Mouse (Mus musculus): ENCODE data around the gene Gm44503. TPM values are rescaled to one million over a fixed set of nuclear protein-coding genes. Genes with fewer than 3 reads are reported as not detected.
A peak's percentile ranks its signal among the peaks of the same experiment; 100 is the strongest.

Gene Gm44503
- polyA plus RNA-seq, 1 experiment: not detected

DNA sequence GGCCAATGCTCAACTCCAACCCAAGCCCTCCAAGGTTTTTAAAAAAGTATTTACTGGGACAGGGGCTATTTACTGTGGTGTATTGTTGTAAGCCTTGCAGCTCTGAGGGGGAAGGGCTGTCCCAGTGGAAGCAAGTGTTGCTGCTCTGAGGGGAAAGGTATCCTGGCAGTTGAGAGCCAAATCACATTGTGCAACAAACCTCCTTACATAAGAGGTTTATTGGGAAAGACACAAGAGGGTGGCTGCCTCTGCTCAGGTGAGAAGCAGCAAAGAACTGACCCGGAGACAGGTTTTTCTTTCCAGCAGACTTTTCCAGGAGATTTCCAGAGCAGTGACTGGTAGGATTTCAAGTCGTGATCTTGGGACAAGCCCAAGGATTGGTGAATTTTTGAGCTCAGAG is 22.4 kb upstream of the Gm44503 start:
- Histone ChIP-seq H3K4me1 (ENCODE audit: control insufficient read depth, insufficient read depth, low read length) (no peaks in the 10 kb centered on the region), H3K4me3 (replicated peaks; ENCODE audit: extremely low read depth, low read depth, low read length) (no peak overlapping the region)
- no peak for TF ChIP-seq POLR2A (IDR thresholded peaks at IDR 0.05; ENCODE audit: borderline replicate concordance, extremely low read depth, low read depth, low read length)
- no peak for TF ChIP-seq CTCF (IDR thresholded peaks at IDR 0.05; ENCODE audit: insufficient read depth, low read length)
- DNase-seq: no peak
- 65% methylated on average over 2 of the region's 2 CpGs for WGBS

DNA sequence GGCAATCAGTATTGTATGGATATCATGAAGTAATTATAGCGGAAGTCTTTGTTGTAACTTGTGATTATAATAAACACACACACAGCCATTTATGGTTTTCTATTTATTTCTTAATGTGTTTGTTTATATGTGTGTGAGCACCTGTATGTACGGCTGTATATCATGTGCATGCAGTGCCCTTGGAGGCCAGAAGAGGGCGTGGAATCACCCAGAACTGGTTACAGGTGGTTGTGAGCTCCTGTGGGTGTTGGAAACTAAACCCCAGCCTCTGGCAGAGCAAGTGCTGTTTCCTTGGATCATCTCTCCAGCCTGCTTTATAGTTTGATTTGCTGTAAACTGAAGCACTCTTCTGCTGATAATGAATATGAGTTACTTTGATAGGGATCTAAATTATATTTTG is 15.2 kb upstream of the Gm44503 start:
- WGBS: 59% methylated on average over 3 of the region's 3 CpGs
- H3K4me3 ChIP-seq (replicated peaks; ENCODE audit: extremely low read depth, low read depth, low read length): no peak overlapping the region
- DNase-seq: no peak
- no peaks in the 10 kb centered on the region for H3K4me1 ChIP-seq (ENCODE audit: control insufficient read depth, insufficient read depth, low read length)
- TF ChIP-seq CTCF (IDR thresholded peaks at IDR 0.05; ENCODE audit: insufficient read depth, low read length): 0 out of 2 replicates have a peak, but pooled peaks have one; percentile 11
- no peak for TF ChIP-seq POLR2A (IDR thresholded peaks at IDR 0.05; ENCODE audit: borderline replicate concordance, extremely low read depth, low read depth, low read length)

DNA sequence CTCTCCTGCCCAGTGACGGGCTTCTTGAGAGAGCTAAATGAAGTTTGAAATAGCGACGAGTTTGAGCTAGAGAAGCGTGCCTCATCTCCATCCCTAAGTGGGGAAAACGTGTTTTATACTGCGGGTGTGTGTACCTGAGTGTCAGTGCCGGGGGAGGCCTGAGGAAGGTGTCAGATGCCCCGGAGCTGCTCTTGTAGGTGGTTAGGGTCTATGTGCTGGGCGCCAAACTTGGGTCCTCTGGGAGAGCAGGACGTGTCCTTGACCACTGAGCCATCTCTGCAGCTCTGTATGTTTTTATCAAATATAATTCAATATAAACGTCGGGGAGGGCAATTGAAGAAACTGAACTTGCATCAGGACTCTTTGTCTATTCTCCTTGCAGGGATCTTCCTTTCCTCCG is 14.4 kb upstream of the Gm44503 start:
- WGBS: 89% methylated on average over 13 of the region's 13 CpGs
- no peak for TF ChIP-seq CTCF (IDR thresholded peaks at IDR 0.05; ENCODE audit: insufficient read depth, low read length)
- no peaks in the 10 kb centered on the region for H3K4me1 ChIP-seq (ENCODE audit: control insufficient read depth, insufficient read depth, low read length)
- no peak for DNase-seq
- H3K4me3 ChIP-seq (replicated peaks; ENCODE audit: extremely low read depth, low read depth, low read length): no peak overlapping the region

DNA sequence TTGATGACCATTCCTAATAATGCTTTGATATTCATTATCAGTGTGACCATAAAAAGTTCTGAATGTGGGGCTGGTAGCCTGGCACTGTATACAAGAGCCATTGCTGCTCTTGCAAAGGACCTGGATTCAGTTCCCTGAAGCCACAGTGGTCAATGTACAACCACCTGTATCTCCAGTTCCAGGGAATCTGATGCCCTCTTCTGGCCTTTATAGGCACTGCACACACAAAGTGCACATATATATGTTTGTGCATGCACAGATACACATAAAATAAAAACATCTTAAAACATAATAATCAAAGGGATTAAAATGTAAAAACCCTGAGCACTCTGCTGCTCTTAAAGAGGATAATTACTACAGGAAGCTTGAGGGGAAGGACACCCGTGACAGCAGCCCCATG is 11.6 kb upstream of the Gm44503 start:
- 98% methylated on average over 1 of the region's 1 CpGs for WGBS
- Histone ChIP-seq H3K4me1 (ENCODE audit: control insufficient read depth, insufficient read depth, low read length) (no peaks in the 10 kb centered on the region), H3K4me3 (replicated peaks; ENCODE audit: extremely low read depth, low read depth, low read length) (no peak overlapping the region)
- DNase-seq: no peak
- no peak for TF ChIP-seq POLR2A (IDR thresholded peaks at IDR 0.05; ENCODE audit: borderline replicate concordance, extremely low read depth, low read depth, low read length)
- TF ChIP-seq CTCF (IDR thresholded peaks at IDR 0.05; ENCODE audit: insufficient read depth, low read length): no peak

DNA sequence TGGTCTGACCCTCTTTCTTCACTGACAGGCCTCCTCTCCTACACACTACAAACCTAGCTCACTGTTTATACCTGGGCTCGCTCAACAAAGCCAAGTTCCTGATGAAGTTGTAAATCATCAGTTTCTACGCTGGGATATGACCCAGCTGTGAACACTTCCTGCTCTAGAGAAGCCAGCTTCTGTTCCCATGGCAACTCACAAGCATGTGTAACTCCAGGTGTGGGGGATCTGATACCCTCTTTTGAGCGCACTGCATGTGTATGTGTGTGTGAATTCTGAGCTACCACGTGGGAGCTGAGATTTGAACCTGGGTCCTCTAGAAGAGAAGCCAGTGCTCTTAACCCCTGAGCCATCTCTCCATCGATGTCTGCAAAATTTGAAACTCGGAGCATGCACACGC is 9.1 kb upstream of the Gm44503 start:
- H3K4me3 ChIP-seq (replicated peaks; ENCODE audit: extremely low read depth, low read depth, low read length): no peak overlapping the region
- no peaks in the 10 kb centered on the region for H3K4me1 ChIP-seq (ENCODE audit: control insufficient read depth, insufficient read depth, low read length)
- no peak for DNase-seq
- no peak for TF ChIP-seq CTCF (IDR thresholded peaks at IDR 0.05; ENCODE audit: insufficient read depth, low read length)
- no peak for TF ChIP-seq POLR2A (IDR thresholded peaks at IDR 0.05; ENCODE audit: borderline replicate concordance, extremely low read depth, low read depth, low read length)
- WGBS: 72% methylated on average over 7 of the region's 7 CpGs

DNA sequence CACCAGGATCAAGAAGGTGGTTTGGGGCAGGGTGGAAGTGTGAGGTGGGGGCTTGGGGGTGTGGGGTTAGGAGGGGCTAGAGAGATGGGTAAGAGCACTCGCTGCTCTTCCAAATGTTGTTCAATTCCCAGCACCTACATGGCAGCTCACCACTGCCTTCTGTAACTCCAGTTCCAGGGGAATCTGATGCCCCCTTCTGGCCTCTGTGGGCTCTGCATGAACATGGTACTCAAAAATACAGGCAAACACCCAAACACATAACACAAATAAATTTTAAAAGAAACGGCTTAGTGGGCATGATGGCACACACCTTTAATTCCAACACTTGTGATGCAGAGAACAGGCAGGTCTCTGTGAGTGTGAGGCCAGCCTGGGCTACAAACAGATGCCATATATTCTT is 3.9 kb upstream of the Gm44503 start:
- TF ChIP-seq POLR2A (IDR thresholded peaks at IDR 0.05; ENCODE audit: borderline replicate concordance, extremely low read depth, low read depth, low read length) (no peak), CTCF (IDR thresholded peaks at IDR 0.05; ENCODE audit: insufficient read depth, low read length) (peak; percentile 38; the same call in 1 of the 2 replicates)
- WGBS: 45% methylated on average over 2 of the region's 2 CpGs
- no peak overlapping the region for H3K4me3 ChIP-seq (replicated peaks; ENCODE audit: extremely low read depth, low read depth, low read length)
- H3K4me1 ChIP-seq (ENCODE audit: control insufficient read depth, insufficient read depth, low read length): no peaks in the 10 kb centered on the region
- DNase-seq: no peak

DNA sequence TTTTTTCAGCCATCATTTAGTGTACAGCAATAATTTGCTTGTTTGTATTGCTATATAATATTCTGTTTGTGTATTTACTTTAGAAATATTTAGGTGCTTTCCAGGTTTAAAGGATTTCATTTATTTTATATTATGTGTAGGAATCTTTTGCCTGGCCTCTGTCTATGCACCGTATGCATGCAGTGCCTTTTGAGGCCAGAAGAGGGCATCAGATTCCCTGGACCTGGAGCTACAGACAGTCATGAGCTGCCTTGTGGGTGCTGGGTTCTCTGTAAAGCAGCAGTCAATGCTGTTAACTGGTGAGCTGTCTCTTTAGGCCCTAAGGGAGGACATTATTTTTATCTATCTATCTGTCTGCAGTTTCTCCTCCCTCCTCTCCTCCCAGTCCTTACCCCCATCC is 3.1 kb upstream of the Gm44503 start:
- TF ChIP-seq POLR2A (IDR thresholded peaks at IDR 0.05; ENCODE audit: borderline replicate concordance, extremely low read depth, low read depth, low read length) (no peak), CTCF (IDR thresholded peaks at IDR 0.05; ENCODE audit: insufficient read depth, low read length) (peak; percentile 82)
- WGBS: 10% methylated on average over 1 of the region's 1 CpGs
- Histone ChIP-seq H3K4me3 (replicated peaks; ENCODE audit: extremely low read depth, low read depth, low read length) (no peak overlapping the region), H3K4me1 (ENCODE audit: control insufficient read depth, insufficient read depth, low read length) (no peaks in the 10 kb centered on the region)
- peak; percentile 43 for DNase-seq

DNA sequence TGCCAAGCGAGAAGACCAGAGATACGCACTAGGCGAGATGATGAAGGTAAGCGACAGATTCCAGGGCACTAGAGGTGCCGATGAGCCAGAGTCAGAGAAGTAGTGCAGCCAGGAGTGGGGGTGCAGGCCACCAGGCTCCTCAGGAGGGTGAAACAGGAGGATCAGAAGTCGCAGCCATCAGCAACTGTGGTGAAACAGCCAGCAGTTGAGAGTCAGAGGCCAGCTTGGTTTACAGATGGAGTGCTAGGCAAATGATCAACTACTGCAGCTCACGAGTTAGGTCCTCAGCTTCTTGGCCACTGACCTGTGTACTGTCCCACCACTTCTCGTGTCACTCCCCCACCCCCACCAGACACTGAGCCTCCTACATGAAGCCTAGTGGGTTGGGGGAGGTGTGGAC is 2.7 kb downstream of the Gm44503 start:
- Histone ChIP-seq H3K4me1 (ENCODE audit: control insufficient read depth, insufficient read depth, low read length) (no peaks in the 10 kb centered on the region), H3K4me3 (replicated peaks; ENCODE audit: extremely low read depth, low read depth, low read length) (no peak overlapping the region)
- 60% methylated on average over 8 of the region's 8 CpGs for WGBS
- DNase-seq: no peak
- TF ChIP-seq CTCF (IDR thresholded peaks at IDR 0.05; ENCODE audit: insufficient read depth, low read length) (no peak), POLR2A (IDR thresholded peaks at IDR 0.05; ENCODE audit: borderline replicate concordance, extremely low read depth, low read depth, low read length) (no peak)

DNA sequence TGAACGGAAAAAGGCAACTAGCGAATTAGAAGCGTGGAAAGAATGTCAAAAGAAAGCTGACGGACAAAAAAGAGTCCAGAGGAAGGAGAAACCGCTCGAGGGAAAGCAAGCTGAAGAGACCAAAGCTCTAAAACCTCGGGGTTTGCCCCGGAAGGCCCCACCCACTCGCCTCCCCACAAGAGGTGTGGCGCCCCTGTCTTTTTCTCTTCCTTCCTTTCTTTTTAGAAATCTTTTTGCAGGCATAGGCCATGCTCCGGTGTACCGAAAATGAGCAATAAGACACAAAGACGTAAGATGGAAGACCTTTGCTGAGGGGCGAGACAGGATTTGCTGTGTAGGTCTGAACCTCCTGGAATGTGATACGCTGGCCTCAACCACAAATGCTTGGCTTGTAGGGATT is 3.3 kb downstream of the Gm44503 start:
- no peak for DNase-seq
- WGBS: 70% methylated on average over 15 of the region's 15 CpGs
- H3K4me1 ChIP-seq (ENCODE audit: control insufficient read depth, insufficient read depth, low read length): no peaks in the 10 kb centered on the region
- no peak overlapping the region for H3K4me3 ChIP-seq (replicated peaks; ENCODE audit: extremely low read depth, low read depth, low read length)
- TF ChIP-seq CTCF (IDR thresholded peaks at IDR 0.05; ENCODE audit: insufficient read depth, low read length): no peak
- no peak for TF ChIP-seq POLR2A (IDR thresholded peaks at IDR 0.05; ENCODE audit: borderline replicate concordance, extremely low read depth, low read depth, low read length)

DNA sequence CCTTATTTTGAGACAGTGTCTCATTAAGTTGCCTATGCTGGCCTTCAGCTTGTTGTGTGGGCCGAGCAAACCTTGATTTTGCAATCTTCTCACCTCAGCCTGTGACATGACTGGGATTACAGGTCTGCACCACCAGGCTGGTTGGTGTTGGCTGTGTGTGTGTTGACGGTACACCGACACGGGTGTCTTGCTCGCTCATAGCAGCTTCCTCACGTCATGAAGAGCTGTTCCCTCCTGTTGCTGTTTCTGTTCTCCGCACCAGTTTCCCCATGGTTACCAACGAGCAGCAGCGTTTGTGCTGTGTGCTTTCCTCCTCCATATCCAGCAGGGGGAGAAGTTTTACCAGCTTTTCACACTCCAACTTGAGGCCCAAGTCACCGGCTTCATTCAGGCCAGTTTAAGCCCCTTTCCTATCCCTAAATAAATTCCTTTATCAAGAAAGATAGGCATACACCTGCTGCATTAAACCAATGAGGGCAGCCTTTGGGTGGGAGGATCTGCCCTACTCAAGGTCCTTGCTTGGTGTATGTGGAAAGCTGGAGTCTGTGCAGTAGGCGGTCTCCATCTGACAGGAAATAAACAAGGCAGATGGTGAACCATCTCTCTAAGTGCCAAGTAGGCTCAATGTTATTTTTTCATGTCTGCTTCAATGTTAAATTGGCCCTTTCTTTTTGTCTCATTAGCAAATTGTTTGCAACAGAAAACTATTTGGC is 9.9 kb downstream of the Gm44503 start:
- WGBS: 17% methylated on average over 11 of the region's 11 CpGs
- Histone ChIP-seq H3K4me1 (ENCODE audit: control insufficient read depth, insufficient read depth, low read length) (peaks cover 2% of the 10 kb centered on the region), H3K4me3 (replicated peaks; ENCODE audit: extremely low read depth, low read depth, low read length) (peak overlapping the region; percentile 33)
- peak; percentile 45 for DNase-seq
- TF ChIP-seq CTCF (IDR thresholded peaks at IDR 0.05; ENCODE audit: insufficient read depth, low read length) (peak; percentile 71), POLR2A (IDR thresholded peaks at IDR 0.05; ENCODE audit: borderline replicate concordance, extremely low read depth, low read depth, low read length) (no peak)
